Mouse (Mus musculus): ENCODE data around the gene Yjefn3.

- TF ChIP-seq CTCF (conservative IDR thresholded peaks at IDR 0.05; ENCODE audit: insufficient read depth, insufficient read length, low read depth, low read length) (no peak), POLR2A (IDR thresholded peaks at IDR 0.05; ENCODE audit: low read depth, low read length) (no peak)
Measured at GRCm38 (mm10) chr8:69907106-69907505, 4.6 kb upstream of the Yjefn3 start.
